Mouse (Mus musculus): Measurements from ENCODE around the gene Rgl1. TPM values are rescaled to one million over a fixed set of nuclear protein-coding genes. Genes with fewer than 3 reads are reported as not detected.

The Rgl1 gene
- polyA plus RNA-seq, 1 experiment = 1.1 TPM

- Histone ChIP-seq H3K27me3 (replicated peaks) (peaks cover 68% of the 10 kb centered on the region), H3K4me3 (replicated peaks) (no peak overlapping the region), H3K36me3 (replicated peaks; ENCODE audit: low read length) (no peaks in the 10 kb centered on the region), H3K4me1 (no peaks in the 10 kb centered on the region), H3K9me3 (no peaks in the 10 kb centered on the region)
- TF ChIP-seq FLI1 (IDR thresholded peaks at IDR 0.05; ENCODE audit: low read length) = no peak
- no peak for TF ChIP-seq GATA1 (IDR thresholded peaks at IDR 0.05; ENCODE audit: borderline replicate concordance, low read length)
Observed at GRCm38 (mm10) chr1:152681676-152682367, 84.3 kb downstream of the Rgl1 start.

- TF ChIP-seq GATA1 (IDR thresholded peaks at IDR 0.05; ENCODE audit: borderline replicate concordance, low read length) (no peak), FLI1 (IDR thresholded peaks at IDR 0.05; ENCODE audit: low read length) (no peak)
- H3K4me1 ChIP-seq = no peaks in the 10 kb centered on the region
- no peaks in the 10 kb centered on the region for H3K9me3 ChIP-seq
- H3K36me3 ChIP-seq (replicated peaks; ENCODE audit: low read length) = no peaks in the 10 kb centered on the region
- H3K4me3 ChIP-seq (replicated peaks) = no peak overlapping the region
- H3K27me3 ChIP-seq (replicated peaks) = peaks cover 65% of the 10 kb centered on the region
Observed at GRCm38 (mm10) chr1:152681116-152681515, 85.0 kb downstream of the Rgl1 start.

- no peaks in the 10 kb centered on the region for H3K36me3 ChIP-seq (replicated peaks; ENCODE audit: low read length)
- H3K9me3 ChIP-seq = peaks cover 7% of the 10 kb centered on the region; the same call in 1 of the 2 replicates
- peaks cover 49% of the 10 kb centered on the region for H3K27me3 ChIP-seq (replicated peaks)
- H3K4me3 ChIP-seq (replicated peaks) = no peak overlapping the region
- no peaks in the 10 kb centered on the region for H3K4me1 ChIP-seq
- no peak for TF ChIP-seq FLI1 (IDR thresholded peaks at IDR 0.05; ENCODE audit: low read length)
- TF ChIP-seq GATA1 (IDR thresholded peaks at IDR 0.05; ENCODE audit: borderline replicate concordance, low read length) = no peak
Observed at GRCm38 (mm10) chr1:152678451-152678850, 87.7 kb downstream of the Rgl1 start.

- Histone ChIP-seq H3K36me3 (replicated peaks; ENCODE audit: low read length) (no peaks in the 10 kb centered on the region), H3K27me3 (replicated peaks) (peaks cover 42% of the 10 kb centered on the region), H3K4me3 (replicated peaks) (no peak overlapping the region), H3K9me3 (peaks cover 7% of the 10 kb centered on the region; the same call in 1 of the 2 replicates), H3K4me1 (no peaks in the 10 kb centered on the region)
- TF ChIP-seq FLI1 (IDR thresholded peaks at IDR 0.05; ENCODE audit: low read length) (no peak), GATA1 (IDR thresholded peaks at IDR 0.05; ENCODE audit: borderline replicate concordance, low read length) (no peak)
Observed at GRCm38 (mm10) chr1:152677482-152678211, 88.5 kb downstream of the Rgl1 start.

GRCm38 (mm10) chr1:152669446-152670180 lies 96.5 kb downstream of the Rgl1 start:
- H3K36me3 ChIP-seq (replicated peaks; ENCODE audit: low read length) = no peaks in the 10 kb centered on the region
- H3K27me3 ChIP-seq (replicated peaks) = peaks cover 18% of the 10 kb centered on the region
- H3K9me3 ChIP-seq = no peaks in the 10 kb centered on the region
- no peaks in the 10 kb centered on the region for H3K4me1 ChIP-seq
- H3K4me3 ChIP-seq (replicated peaks) = no peak overlapping the region
- no peak for TF ChIP-seq FLI1 (IDR thresholded peaks at IDR 0.05; ENCODE audit: low read length)
- no peak for TF ChIP-seq GATA1 (IDR thresholded peaks at IDR 0.05; ENCODE audit: borderline replicate concordance, low read length)

- Histone ChIP-seq H3K9me3 (no peaks in the 10 kb centered on the region), H3K36me3 (replicated peaks; ENCODE audit: low read length) (no peaks in the 10 kb centered on the region), H3K4me3 (replicated peaks) (no peak overlapping the region), H3K4me1 (peaks cover 3% of the 10 kb centered on the region; the same call in 1 of the 2 replicates), H3K27me3 (replicated peaks) (peaks cover 38% of the 10 kb centered on the region)
- TF ChIP-seq GATA1 (IDR thresholded peaks at IDR 0.05; ENCODE audit: borderline replicate concordance, low read length) (no peak), FLI1 (IDR thresholded peaks at IDR 0.05; ENCODE audit: low read length) (no peak)
Observed at GRCm38 (mm10) chr1:152660436-152660835, 105.7 kb downstream of the Rgl1 start.

GRCm38 (mm10) chr1:152659961-152660360 lies 106.2 kb downstream of the Rgl1 start:
- Histone ChIP-seq H3K4me3 (replicated peaks) (no peak overlapping the region), H3K4me1 (peaks cover 3% of the 10 kb centered on the region; the same call in 1 of the 2 replicates), H3K27me3 (replicated peaks) (peaks cover 38% of the 10 kb centered on the region), H3K36me3 (replicated peaks; ENCODE audit: low read length) (no peaks in the 10 kb centered on the region), H3K9me3 (no peaks in the 10 kb centered on the region)
- TF ChIP-seq GATA1 (IDR thresholded peaks at IDR 0.05; ENCODE audit: borderline replicate concordance, low read length) (no peak), FLI1 (IDR thresholded peaks at IDR 0.05; ENCODE audit: low read length) (no peak)

- H3K4me1 ChIP-seq = peaks cover 11% of the 10 kb centered on the region
- TF ChIP-seq GATA1 (IDR thresholded peaks at IDR 0.05; ENCODE audit: borderline replicate concordance, low read length) (no peak), FLI1 (IDR thresholded peaks at IDR 0.05; ENCODE audit: low read length) (no peak)
- H3K4me3 ChIP-seq (replicated peaks) = no peak overlapping the region
- H3K27me3 ChIP-seq (replicated peaks) = peaks cover 52% of the 10 kb centered on the region
- H3K36me3 ChIP-seq (replicated peaks; ENCODE audit: low read length) = no peaks in the 10 kb centered on the region
- H3K9me3 ChIP-seq = no peaks in the 10 kb centered on the region
Observed at GRCm38 (mm10) chr1:152656601-152657000, 109.5 kb downstream of the Rgl1 start.

- peaks cover 62% of the 10 kb centered on the region for H3K27me3 ChIP-seq (replicated peaks)
- no peaks in the 10 kb centered on the region for H3K9me3 ChIP-seq
- TF ChIP-seq GATA1 (IDR thresholded peaks at IDR 0.05; ENCODE audit: borderline replicate concordance, low read length) (no peak), FLI1 (IDR thresholded peaks at IDR 0.05; ENCODE audit: low read length) (no peak)
- H3K36me3 ChIP-seq (replicated peaks; ENCODE audit: low read length) = no peaks in the 10 kb centered on the region
- no peak overlapping the region for H3K4me3 ChIP-seq (replicated peaks)
- peaks cover 24% of the 10 kb centered on the region for H3K4me1 ChIP-seq
Observed at GRCm38 (mm10) chr1:152654851-152655250, 111.3 kb downstream of the Rgl1 start.

All from megakaryocyte, embryonic 14.5 days (primary cell).